Mouse (Mus musculus) CH12.LX (cell line): ENCODE measurements around the gene Slc6a9. TPM values are rescaled to one million over a fixed set of nuclear protein-coding genes. Genes with fewer than 3 reads are reported as not detected.

Experiments
- DNase-seq: peaks from one replicate; pipeline ENCODE4 v3.0.0-alpha.2; 2013; ENCODE audit errors: extremely low read depth
- H3K27ac ChIP-seq: 2 replicates; pipeline ENCODE4 v1.5.1; 2012; ENCODE audit warnings: low read depth, mild to moderate bottlenecking, control low read depth, moderate library complexity; ENCODE audit not compliant: insufficient read depth
- H3K27me3 ChIP-seq: replicated peaks from 2 replicates; pipeline ENCODE3; 2012; ENCODE audit warnings: inconsistent platforms
- H3K36me3 ChIP-seq, 2 experiments: replicated peaks in 1 of 2; 2 replicates each; pipeline versions ENCODE3 to v1.6.1; 2012; ENCODE audit warnings: inconsistent platforms in 1 of 2, low read length in 1 of 2, mild to moderate bottlenecking in 1 of 2, mixed read lengths in 1 of 2, moderate library complexity in 1 of 2; ENCODE audit not compliant: control insufficient read depth in 1 of 2, insufficient read depth in 1 of 2
- H3K4me1 ChIP-seq, 2 experiments: 2 replicates each; pipeline ENCODE4 v1.6.1; 2012; ENCODE audit warnings: inconsistent platforms in 1 of 2, moderate library complexity in 1 of 2; ENCODE audit not compliant: insufficient read depth in 2 of 2, control insufficient read depth in 1 of 2
- H3K4me2 ChIP-seq: 2 replicates; pipeline ENCODE4 v1.6.1; 2012; ENCODE audit warnings: low read depth, mild to moderate bottlenecking, control low read depth; ENCODE audit not compliant: poor library complexity, insufficient read depth, severe bottlenecking
- H3K4me3 ChIP-seq, 3 experiments: fragments of 150-350 bp in 1 of 3; sonication (generic) in 1 of 3; replicated peaks in 1 of 3; 2 replicates each; pipeline versions ENCODE3 to v1.5.1; 2011 to 2012; ENCODE audit warnings: low read depth in 2 of 3, low read length in 2 of 3, mild to moderate bottlenecking in 2 of 3, moderate library complexity in 2 of 3, control low read depth in 1 of 3, improper control_type of control experiment in 1 of 3, inconsistent platforms in 1 of 3, mixed read lengths in 1 of 3; ENCODE audit not compliant: poor library complexity in 1 of 3
- H3K79me2 ChIP-seq: replicated peaks from 2 replicates; pipeline ENCODE4 v1.6.1; 2012; ENCODE audit warnings: mild to moderate bottlenecking, moderate library complexity; ENCODE audit not compliant: control insufficient read depth, poor library complexity, insufficient read depth, severe bottlenecking; ENCODE audit errors: extremely low read depth
- H3K9ac ChIP-seq: 2 replicates; pipeline ENCODE4 v1.6.1; 2012; ENCODE audit warnings: low read depth, mild to moderate bottlenecking, control low read depth, moderate library complexity; ENCODE audit not compliant: insufficient read depth
- H3K9me3 ChIP-seq: replicated peaks from 2 replicates; pipeline ENCODE3; 2012; ENCODE audit warnings: low read length, inconsistent platforms, mixed read lengths
- BHLHE40 ChIP-seq: IDR thresholded peaks from 2 replicates; pipeline ENCODE4 v1.6.1; 2011; ENCODE audit warnings: mild to moderate bottlenecking, low read depth, low read length, improper control_type of control experiment
- CHD1 ChIP-seq: IDR thresholded peaks from 2 replicates; pipeline ENCODE4 v1.6.1; 2012; ENCODE audit warnings: low read depth, low read length, improper control_type of control experiment, inconsistent platforms
- CTCF ChIP-seq, 2 experiments: IDR thresholded peaks in 1 of 2; conservative IDR thresholded peaks in 1 of 2; 2 replicates each; pipeline ENCODE4 v1.5.1; 2011 to 2012; ENCODE audit warnings: low read depth in 2 of 2, low read length in 2 of 2, improper control_type of control experiment in 1 of 2, inconsistent platforms in 1 of 2, mild to moderate bottlenecking in 1 of 2, moderate library complexity in 1 of 2
- IRF4 ChIP-seq: IDR thresholded peaks from 2 replicates; pipeline ENCODE4 v1.6.1; 2014; ENCODE audit warnings: low read depth, mild to moderate bottlenecking, inconsistent platforms, low read length, improper control_type of control experiment
- JUND ChIP-seq: conservative IDR thresholded peaks from 2 replicates; pipeline ENCODE4 v1.6.1; 2011; ENCODE audit warnings: low read depth, low read length, improper control_type of control experiment
- MAFK ChIP-seq: IDR thresholded peaks from 2 replicates; pipeline ENCODE4 v1.6.1; 2011; ENCODE audit warnings: low read length, improper control_type of control experiment; ENCODE audit not compliant: insufficient replicate concordance
- MXI1 ChIP-seq: IDR thresholded peaks from 2 replicates; pipeline ENCODE4 v1.6.1; 2011; ENCODE audit warnings: mild to moderate bottlenecking, low read depth, low read length, improper control_type of control experiment
- MYC ChIP-seq: IDR thresholded peaks from 2 replicates; pipeline ENCODE4 v1.6.1; 2011; ENCODE audit warnings: low read depth, mild to moderate bottlenecking, improper control_type of control experiment, low read length
- NRF1 ChIP-seq: IDR thresholded peaks from 2 replicates; pipeline ENCODE4 v1.6.1; 2014; ENCODE audit warnings: low read depth, mild to moderate bottlenecking, inconsistent platforms, low read length, improper control_type of control experiment, moderate library complexity
- POLR2AphosphoS2 ChIP-seq: IDR thresholded peaks from 2 replicates; pipeline ENCODE4 v1.6.1; 2011; ENCODE audit warnings: low read depth, low read length, improper control_type of control experiment
- SIN3A ChIP-seq: IDR thresholded peaks from 2 replicates; pipeline ENCODE4 v1.6.1; 2012; ENCODE audit warnings: low read length, improper control_type of control experiment, inconsistent platforms
- TBP ChIP-seq: conservative IDR thresholded peaks from 2 replicates; pipeline ENCODE4 v1.6.1; 2011; ENCODE audit warnings: low read depth, low read length, improper control_type of control experiment
- USF1 ChIP-seq: IDR thresholded peaks from 2 replicates; pipeline ENCODE4 v1.6.1; 2014; ENCODE audit warnings: low read depth, mild to moderate bottlenecking, inconsistent platforms, low read length, improper control_type of control experiment
- ZC3H11A ChIP-seq: IDR thresholded peaks from 2 replicates; pipeline ENCODE4 v1.6.1; 2012; ENCODE audit warnings: low read depth, mild to moderate bottlenecking, inconsistent platforms, low read length, improper control_type of control experiment
- dilution Hi-C: fragments of 300-500 bp; cut with MboI; formaldehyde crosslinking; loops from 2 replicates; pipeline ENCODE4 v1.14.3; 2020; ENCODE audit warnings: low sequenced_read_pairs; ENCODE audit not compliant: extremely low pct_unique_long_range_greater_than_20kb, extremely low pct_ligation_motif_present
- in situ Hi-C: fragments of 300-500 bp; cut with MboI; formaldehyde crosslinking; loops from 3 replicates; pipeline ENCODE4 v1.14.3; 2019; ENCODE audit warnings: low sequenced_read_pairs, low pct_ligation_motif_present, low pct_unique_long_range_greater_than_20kb, mixed read lengths
- polyA plus RNA-seq: library from polyadenylated mRNA; unstranded; fragments of >175 nt; gene quantifications from 2 replicates; pipeline ENCODE4 v1.2.1, GENCODE M21; 2012; ENCODE audit warnings: low read depth; ENCODE audit not compliant: insufficient read length
- total RNA-seq, 2 experiments: library from RNA; depleted of rRNA; stranded (reverse); fragments of 300-350 nt in 1 of 2; fragments of >200 nt in 1 of 2; gene quantifications; 2 replicates each; pipeline ENCODE4 v1.2.3; 2012 to 2014

Gene Slc6a9
- total and polyA plus RNA-seq, 3 experiments: 4.0 to 15.6 (median 9.1) TPM

GRCm38 (mm10) chr4:117906196-117906595 is 71.9 kb downstream of the Slc6a9 start:
- no peak overlapping the region for H3K9ac ChIP-seq
- no peaks in the 10 kb centered on the region for H3K9me3 ChIP-seq
- peaks cover 59 to 90% of the 10 kb centered on the region in 2 experiments for H3K36me3 ChIP-seq
- TF ChIP-seq SIN3A (no peak), USF1 (no peak), CTCF (conservative IDR thresholded peaks at IDR 0.05 in 1 of 2, IDR thresholded peaks at IDR 0.05 in 1 of 2; ENCODE audit: low read depth in 2 of 2, low read length in 2 of 2) (no peak), BHLHE40 (no peak), MYC (no peak), TBP (no peak), JUND (no peak)
- in situ Hi-C loops (no loop called here), dilution Hi-C loops (no loop called here)
- no peaks in the 10 kb centered on the region for H3K27me3 ChIP-seq
- H3K4me3 ChIP-seq: no peak overlapping the region
- H3K4me1 ChIP-seq: peaks cover 0 to 17% of the 10 kb centered on the region in 2 experiments; a peak in 2 of 4 replicates
- no peaks in the 10 kb centered on the region for H3K79me2 ChIP-seq
- H3K4me2 ChIP-seq: no peak overlapping the region
- no peak overlapping the region for H3K27ac ChIP-seq
- DNase-seq: no peak

- Histone ChIP-seq H3K4me2 (no peak overlapping the region), H3K27me3 (no peaks in the 10 kb centered on the region), H3K9me3 (no peaks in the 10 kb centered on the region), H3K9ac (no peak overlapping the region), H3K4me1 (peaks cover 6 to 34% of the 10 kb centered on the region in 2 experiments; a peak in 3 of 4 replicates), H3K79me2 (peaks cover 9% of the 10 kb centered on the region; the same call in 1 of the 2 replicates)
- in situ Hi-C loops: no loop called here
- no peak for DNase-seq
- TF ChIP-seq CHD1: no peak
- TF ChIP-seq JUND: no peak
- TF ChIP-seq ZC3H11A: no peak
- no peak for TF ChIP-seq MXI1
- TF ChIP-seq SIN3A: no peak
- no peak for TF ChIP-seq NRF1
- no peak for TF ChIP-seq IRF4
- TF ChIP-seq POLR2AphosphoS2: no peak
- no peak for TF ChIP-seq BHLHE40
- TF ChIP-seq MYC: no peak
- no peak for TF ChIP-seq MAFK
- no peak for TF ChIP-seq TBP
- TF ChIP-seq, all 38 proteins: peak for 0
- no peak overlapping the region for H3K4me3 ChIP-seq
- H3K27ac ChIP-seq: no peak overlapping the region
- dilution Hi-C loops: no loop called here
- H3K36me3 ChIP-seq: peaks cover 42 to 82% of the 10 kb centered on the region in 2 experiments
Measured at GRCm38 (mm10) chr4:117908834-117909453, 74.6 kb downstream of the Slc6a9 start.
